Mouse (Mus musculus): ENCODE data around the gene Asic1. TPM values are rescaled to one million over a fixed set of nuclear protein-coding genes. Genes with fewer than 3 reads are reported as not detected.

The Asic1 gene
- total and polyA plus RNA-seq, 3 experiments = 0.08 to 1.0 TPM; not detected in 1

DNA sequence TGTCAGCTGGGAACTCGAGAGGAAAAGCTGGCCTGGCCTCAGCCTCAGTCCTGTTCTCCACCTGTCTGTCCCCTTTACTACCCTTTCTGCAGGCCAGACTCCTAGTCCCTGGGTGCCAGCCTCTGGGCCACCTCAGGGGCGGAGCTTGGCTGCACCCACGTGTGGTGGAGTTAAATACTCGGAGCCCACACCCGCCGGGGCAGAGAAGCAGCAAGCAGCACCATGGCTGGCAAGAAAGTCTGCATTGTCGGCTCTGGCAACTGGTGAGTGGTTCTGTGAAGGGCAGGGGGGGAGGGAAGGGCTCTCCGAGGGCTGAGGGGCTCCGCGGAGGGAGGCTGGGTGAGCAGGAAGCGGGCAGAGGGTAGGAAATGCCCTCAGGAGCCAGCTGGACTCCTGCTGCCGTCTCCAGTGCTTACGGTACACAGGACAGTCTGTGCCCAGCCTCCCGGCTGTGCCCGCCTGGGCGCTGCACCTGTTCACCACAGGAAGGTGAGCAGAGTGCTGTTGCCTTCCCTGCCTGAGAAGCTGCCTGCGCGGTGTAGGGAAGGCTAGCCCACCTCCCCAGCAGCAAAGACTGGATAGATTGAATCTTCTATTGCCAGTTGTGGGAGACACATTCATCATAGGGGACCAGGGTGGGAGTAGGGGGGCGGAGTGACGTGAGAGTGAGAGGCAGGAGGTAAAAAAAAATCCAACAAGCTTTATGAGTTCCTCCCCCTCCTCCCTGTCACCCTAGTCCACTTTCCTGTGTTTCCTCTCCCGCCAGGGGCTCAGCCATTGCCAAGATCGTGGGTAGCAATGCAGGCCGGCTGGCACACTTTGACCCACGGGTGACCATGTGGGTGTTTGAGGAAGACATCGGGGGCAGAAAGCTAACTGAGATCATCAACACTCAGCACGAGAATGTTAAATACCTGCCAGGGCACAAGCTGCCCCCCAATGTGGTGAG, 47.5 kb downstream of the Asic1 start, which contains the start of gene Gpd1:
TSS of gene Gpd1 (plus strand) at position 130 of the 949 bp plus-strand sequence.
- no peaks in the 10 kb centered on the region for H3K79me2 ChIP-seq (ENCODE audit: control insufficient read depth, insufficient read depth, low read length, poor library complexity)
- H3K27ac ChIP-seq (ENCODE audit: control insufficient read depth, low read depth, low read length) = no peak within 1 kb of the TSS
- H3K27me3 ChIP-seq (ENCODE audit: control insufficient read depth in 1 of 2, insufficient read depth in 2 of 2, low read length in 2 of 2) = no peaks in the 10 kb centered on the region
- H3K36me3 ChIP-seq (ENCODE audit: control insufficient read depth in 1 of 2, insufficient read depth in 2 of 2, low read length in 2 of 2) = peaks cover 0 to 10% of the 10 kb centered on the region in 2 experiments; a peak in 2 of 4 replicates
- DNase-seq (ENCODE audit: low read depth, low spot score) = no peak
- H3K9ac ChIP-seq (ENCODE audit: control insufficient read depth, low read depth, low read length, poor library complexity, severe bottlenecking) = no peak within 1 kb of the TSS
- no peak within 1 kb of the TSS for H3K4me3 ChIP-seq (ENCODE audit: control insufficient read depth in 1 of 2, insufficient read depth in 1 of 2, low read depth in 2 of 2, low read length in 2 of 2)
- no peaks in the 10 kb centered on the region for H3K9me3 ChIP-seq (replicated peaks; ENCODE audit: insufficient read depth, low read length)
- peaks cover 2 to 12% of the 10 kb centered on the region in 2 experiments for H3K4me1 ChIP-seq (ENCODE audit: control insufficient read depth in 1 of 2, insufficient read depth in 2 of 2, low read length in 2 of 2)
- TF ChIP-seq MYC (IDR thresholded peaks at IDR 0.05; ENCODE audit: low read depth, low read length) (no peak), RAD21 (IDR thresholded peaks at IDR 0.05; ENCODE audit: low read depth, low read length) (no peak), ZMIZ1 (IDR thresholded peaks at IDR 0.05; ENCODE audit: low read depth, low read length) (no peak), ETS1 (IDR thresholded peaks at IDR 0.05; ENCODE audit: low read depth, low read length) (no peak), ELF1 (IDR thresholded peaks at IDR 0.05; ENCODE audit: low read depth, low read length) (no peak), MYB (IDR thresholded peaks at IDR 0.05; ENCODE audit: low read depth, low read length) (no peak), ZKSCAN1 (IDR thresholded peaks at IDR 0.05; ENCODE audit: low read depth, low read length) (no peak), MAZ (IDR thresholded peaks at IDR 0.05; ENCODE audit: low read depth, low read length) (no peak), POLR2AphosphoS5 (IDR thresholded peaks at IDR 0.05; ENCODE audit: borderline replicate concordance, low read depth, low read length) (no peak), CHD1 (IDR thresholded peaks at IDR 0.05; ENCODE audit: low read depth, low read length) (no peak)

DNA sequence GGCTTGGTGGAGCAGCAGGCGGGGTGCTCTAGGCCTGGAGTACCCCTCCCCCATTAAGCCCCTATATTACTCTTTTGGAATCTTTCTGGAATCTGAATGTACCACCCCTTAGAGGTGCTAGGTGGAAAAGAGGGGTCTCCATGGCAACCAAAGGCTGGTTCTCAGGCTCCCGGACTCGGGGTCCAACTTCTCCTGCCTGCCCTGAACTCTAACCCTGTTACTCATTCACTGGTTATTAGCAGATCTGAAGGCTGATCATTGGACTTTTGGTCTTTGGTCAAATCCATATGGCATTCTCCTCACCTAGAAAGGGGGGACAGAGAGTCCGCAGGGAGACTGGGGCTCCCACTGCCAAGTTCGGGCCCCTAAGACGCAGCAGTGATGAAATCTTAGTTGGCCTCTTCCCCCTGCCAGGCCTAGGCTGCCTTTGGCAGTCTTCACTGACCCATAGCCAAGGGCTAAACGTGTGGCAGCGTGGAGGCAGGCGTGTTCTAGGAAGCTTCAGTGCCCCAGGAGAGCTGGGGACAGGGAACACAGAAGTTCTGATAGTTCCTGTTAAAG, 48.4 kb downstream of the Asic1 start:
- Histone ChIP-seq H3K36me3 (ENCODE audit: control insufficient read depth in 1 of 2, insufficient read depth in 2 of 2, low read length in 2 of 2) (peaks cover 0 to 10% of the 10 kb centered on the region in 2 experiments; a peak in 2 of 4 replicates), H3K79me2 (ENCODE audit: control insufficient read depth, insufficient read depth, low read length, poor library complexity) (no peaks in the 10 kb centered on the region), H3K27me3 (ENCODE audit: control insufficient read depth in 1 of 2, insufficient read depth in 2 of 2, low read length in 2 of 2) (no peaks in the 10 kb centered on the region), H3K4me1 (ENCODE audit: control insufficient read depth in 1 of 2, insufficient read depth in 2 of 2, low read length in 2 of 2) (peaks cover 2 to 15% of the 10 kb centered on the region in 2 experiments), H3K9ac (ENCODE audit: control insufficient read depth, low read depth, low read length, poor library complexity, severe bottlenecking) (no peak overlapping the region), H3K9me3 (replicated peaks; ENCODE audit: insufficient read depth, low read length) (no peaks in the 10 kb centered on the region), H3K4me3 (ENCODE audit: control insufficient read depth in 1 of 2, insufficient read depth in 1 of 2, low read depth in 2 of 2, low read length in 2 of 2) (no peak overlapping the region), H3K27ac (ENCODE audit: control insufficient read depth, low read depth, low read length) (no peak overlapping the region)
- TF ChIP-seq MAZ (IDR thresholded peaks at IDR 0.05; ENCODE audit: low read depth, low read length) = no peak
- TF ChIP-seq CTCF (IDR thresholded peaks at IDR 0.05 in 2 of 3, conservative IDR thresholded peaks at IDR 0.05 in 1 of 3; ENCODE audit: control insufficient read depth in 1 of 3, insufficient read depth in 1 of 3, low read depth in 2 of 3, low read length in 3 of 3, poor library complexity in 1 of 3, severe bottlenecking in 1 of 3) = no peak
- no peak for TF ChIP-seq MYC (IDR thresholded peaks at IDR 0.05; ENCODE audit: low read depth, low read length)
- no peak for TF ChIP-seq KAT2A (conservative IDR thresholded peaks at IDR 0.05; ENCODE audit: low read depth, low read length)
- no peak for TF ChIP-seq ELF1 (IDR thresholded peaks at IDR 0.05; ENCODE audit: low read depth, low read length)
- no peak for TF ChIP-seq CHD1 (IDR thresholded peaks at IDR 0.05; ENCODE audit: low read depth, low read length)
- no peak for DNase-seq (ENCODE audit: low read depth, low spot score)

Measured in MEL (cell line).